Mouse (Mus musculus) liver, adult 2 months (tissue): ENCODE measurements at regions not wholly inside any gene's neighbourhood (a gene's known extent, or its start where the extent isn't known, plus 50 kb on each side); places are given as distances from the start of the nearest gene placed in this dataset.

Source experiments
- CTCF ChIP-seq: fragments of 200-500 bp; IDR thresholded peaks from 2 replicates; pipeline ENCODE4 v1.5.1; 2011; ENCODE audit warnings: low read depth, low read length, control low read depth
- POLR2A ChIP-seq: fragments of 200-500 bp; IDR thresholded peaks from 2 replicates; pipeline ENCODE4 v1.6.1; 2011; ENCODE audit warnings: low read length, control low read depth; ENCODE audit not compliant: insufficient read depth; ENCODE audit errors: extremely low read depth

DNA sequence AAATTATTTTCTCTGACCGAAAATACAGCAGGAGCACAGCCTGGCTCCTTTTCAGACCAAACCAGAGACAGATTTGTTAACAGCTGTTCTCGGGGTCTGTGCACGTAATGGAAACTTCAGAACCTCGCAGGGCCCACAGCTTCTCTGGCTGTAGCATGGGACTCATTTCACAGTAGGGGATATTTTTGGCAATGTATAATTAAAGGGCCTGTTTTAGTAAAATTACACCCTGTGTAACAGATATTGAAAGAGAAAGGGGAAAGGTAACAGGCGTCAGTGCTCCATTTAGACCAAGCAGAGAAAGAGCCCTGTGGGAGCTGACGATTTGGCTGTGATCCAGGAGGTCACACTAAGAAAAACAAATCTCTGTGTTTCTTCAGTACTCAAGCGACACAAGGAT is 382.4 kb downstream of the Kcnj3 start:
- TF ChIP-seq POLR2A = no peak
- TF ChIP-seq CTCF = no peak
